Mouse (Mus musculus) hindbrain, embryonic 13.5 days (tissue): ENCODE measurements around the gene Gm5148. TPM values are rescaled to one million over a fixed set of nuclear protein-coding genes. Genes with fewer than 3 reads are reported as not detected.

Experiments used
- ATAC-seq: fragments of 200-750 bp; cut with Nextera tagmentation; 2 replicates; pipeline ENCODE4 v1.8.0; 2017; ENCODE audit warnings: moderate TSS enrichment; ENCODE audit not compliant: low FRiP score
- H3K27ac ChIP-seq: fragments of 300-500 bp; sonication (generic); 2 replicates; pipeline ENCODE4 v1.5.1; 2015; ENCODE audit warnings: inconsistent platforms, mild to moderate bottlenecking, moderate library complexity
- H3K27me3 ChIP-seq: fragments of 300-500 bp; sonication (generic); 2 replicates; pipeline ENCODE4 v1.6.1; 2015; ENCODE audit warnings: mild to moderate bottlenecking, inconsistent platforms
- H3K36me3 ChIP-seq: fragments of 300-500 bp; sonication (generic); 2 replicates; pipeline ENCODE4 v1.6.1; 2015; ENCODE audit warnings: mild to moderate bottlenecking, inconsistent platforms
- H3K4me1 ChIP-seq: fragments of 300-500 bp; sonication (generic); replicated peaks from 2 replicates; pipeline ENCODE4 v1.6.1; 2015; ENCODE audit warnings: inconsistent platforms
- H3K4me2 ChIP-seq: fragments of 300-500 bp; sonication (generic); 2 replicates; pipeline ENCODE4 v1.6.1; 2015; ENCODE audit warnings: inconsistent platforms, mild to moderate bottlenecking, moderate library complexity
- H3K4me3 ChIP-seq: fragments of 300-500 bp; sonication (generic); 2 replicates; pipeline ENCODE4 v1.5.1; 2015; ENCODE audit warnings: mild to moderate bottlenecking, inconsistent platforms
- H3K9ac ChIP-seq: fragments of 300-500 bp; sonication (generic); 2 replicates; pipeline ENCODE4 v1.6.1; 2015; ENCODE audit warnings: mild to moderate bottlenecking, inconsistent platforms
- H3K9me3 ChIP-seq: fragments of 300-500 bp; sonication (generic); 2 replicates; pipeline ENCODE4 v1.6.1; 2016; ENCODE audit warnings: inconsistent platforms
- WGBS: fragments of 180-500 bp; shearing (Covaris S2); methylation state at CpG from one replicate; pipeline ENCODE4 v1.1.7; 2015; 5-methylcytosine and 5-hydroxymethylcytosine counted together
- polyA plus RNA-seq: library from polyadenylated mRNA; unstranded; fragments of >200 nt; fragmentation: Nextera tagmentation; extraction: Ambion mirVana; gene quantifications from 2 replicates; pipeline ENCODE4 v1.2.1, GENCODE M21; 2015

Gene Gm5148
- polyA plus RNA-seq, 1 experiment from 2014 or later: 8.5 TPM

- Histone ChIP-seq H3K27ac (no peak overlapping the region), H3K4me2 (no peak overlapping the region), H3K4me3 (no peak overlapping the region), H3K9ac (no peak overlapping the region), H3K36me3 (no peaks in the 10 kb centered on the region), H3K4me1 (no peaks in the 10 kb centered on the region), H3K27me3 (no peaks in the 10 kb centered on the region), H3K9me3 (0 out of 2 replicates have a peak, but pooled peaks cover 5% of the 10 kb centered on the region)
- WGBS: 86% methylated on average over 4 of the region's 4 CpGs
- ATAC-seq: no peak
Observed at GRCm38 (mm10) chr3:37711639-37712038, 12.7 kb downstream of the Gm5148 start.

- Histone ChIP-seq H3K36me3 (no peaks in the 10 kb centered on the region), H3K9ac (no peak overlapping the region), H3K4me3 (no peak overlapping the region), H3K4me1 (no peaks in the 10 kb centered on the region), H3K9me3 (0 out of 2 replicates have a peak, but pooled peaks cover 5% of the 10 kb centered on the region), H3K27me3 (no peaks in the 10 kb centered on the region), H3K4me2 (no peak overlapping the region), H3K27ac (no peak overlapping the region)
- 91% methylated on average over 6 of the region's 6 CpGs for WGBS
- no peak for ATAC-seq
Observed at GRCm38 (mm10) chr3:37707801-37708200, 16.5 kb downstream of the Gm5148 start.

- Histone ChIP-seq H3K36me3 (no peaks in the 10 kb centered on the region), H3K4me2 (no peak overlapping the region), H3K4me1 (no peaks in the 10 kb centered on the region), H3K4me3 (no peak overlapping the region), H3K27ac (no peak overlapping the region), H3K27me3 (no peaks in the 10 kb centered on the region), H3K9me3 (0 out of 2 replicates have a peak, but pooled peaks cover 5% of the 10 kb centered on the region), H3K9ac (no peak overlapping the region)
- WGBS: 89% methylated on average over 4 of the region's 4 CpGs
- ATAC-seq: no peak
Observed at GRCm38 (mm10) chr3:37706439-37706838, 17.9 kb downstream of the Gm5148 start.

GRCm38 (mm10) chr3:37705436-37705835, 18.9 kb downstream of the Gm5148 start:
- Histone ChIP-seq H3K4me1 (no peaks in the 10 kb centered on the region), H3K9me3 (0 out of 2 replicates have a peak, but pooled peaks cover 4% of the 10 kb centered on the region), H3K27ac (no peak overlapping the region), H3K4me2 (no peak overlapping the region), H3K27me3 (no peaks in the 10 kb centered on the region), H3K9ac (no peak overlapping the region), H3K4me3 (no peak overlapping the region), H3K36me3 (no peaks in the 10 kb centered on the region)
- WGBS: 68% methylated on average over 6 of the region's 6 CpGs
- no peak for ATAC-seq

GRCm38 (mm10) chr3:37704701-37705279, 19.5 kb downstream of the Gm5148 start:
- H3K4me2 ChIP-seq: no peak overlapping the region
- H3K27ac ChIP-seq: no peak overlapping the region
- H3K4me3 ChIP-seq: no peak overlapping the region
- H3K4me1 ChIP-seq: no peaks in the 10 kb centered on the region
- H3K27me3 ChIP-seq: no peaks in the 10 kb centered on the region
- H3K36me3 ChIP-seq: no peaks in the 10 kb centered on the region
- no peak for ATAC-seq
- H3K9ac ChIP-seq: no peak overlapping the region
- WGBS: 37% methylated on average over 14 of the region's 14 CpGs
- no peaks in the 10 kb centered on the region for H3K9me3 ChIP-seq

GRCm38 (mm10) chr3:37703066-37703465, 21.2 kb downstream of the Gm5148 start:
- Histone ChIP-seq H3K9me3 (no peaks in the 10 kb centered on the region), H3K4me3 (no peak overlapping the region), H3K27me3 (no peaks in the 10 kb centered on the region), H3K4me2 (no peak overlapping the region), H3K36me3 (no peaks in the 10 kb centered on the region), H3K27ac (no peak overlapping the region), H3K9ac (no peak overlapping the region), H3K4me1 (no peaks in the 10 kb centered on the region)
- 95% methylated on average over 6 of the region's 6 CpGs for WGBS
- ATAC-seq: no peak

GRCm38 (mm10) chr3:37693552-37693951, 30.7 kb downstream of the Gm5148 start:
- H3K4me2 ChIP-seq: no peak overlapping the region
- no peak overlapping the region for H3K9ac ChIP-seq
- H3K4me3 ChIP-seq: no peak overlapping the region
- no peak for ATAC-seq
- H3K27ac ChIP-seq: no peak overlapping the region
- H3K36me3 ChIP-seq: no peaks in the 10 kb centered on the region
- peaks cover 5% of the 10 kb centered on the region for H3K27me3 ChIP-seq
- no peaks in the 10 kb centered on the region for H3K4me1 ChIP-seq
- 89% methylated on average over 8 of the region's 8 CpGs for WGBS
- H3K9me3 ChIP-seq: no peaks in the 10 kb centered on the region

- no peak overlapping the region for H3K9ac ChIP-seq
- peaks cover 11% of the 10 kb centered on the region for H3K27me3 ChIP-seq
- no peaks in the 10 kb centered on the region for H3K9me3 ChIP-seq
- H3K4me3 ChIP-seq: no peak overlapping the region
- ATAC-seq: no peak
- no peak overlapping the region for H3K4me2 ChIP-seq
- no peaks in the 10 kb centered on the region for H3K4me1 ChIP-seq
- H3K36me3 ChIP-seq: no peaks in the 10 kb centered on the region
- WGBS: 81% methylated on average over 4 of the region's 4 CpGs
- no peak overlapping the region for H3K27ac ChIP-seq
Observed at GRCm38 (mm10) chr3:37692945-37693344, 31.3 kb downstream of the Gm5148 start.

- Histone ChIP-seq H3K4me3 (peak overlapping the region; percentile 29), H3K4me1 (peaks cover 11% of the 10 kb centered on the region), H3K9ac (peak overlapping the region; percentile 49), H3K27ac (no peak overlapping the region), H3K9me3 (no peaks in the 10 kb centered on the region), H3K36me3 (no peaks in the 10 kb centered on the region), H3K4me2 (peak overlapping the region; percentile 54), H3K27me3 (peaks cover 39% of the 10 kb centered on the region)
- ATAC-seq: 0 out of 2 replicates have a peak, but pooled peaks have one; percentile 36
- WGBS: 34% methylated on average over 28 of the region's 28 CpGs
Observed at GRCm38 (mm10) chr3:37687158-37687980, 36.9 kb downstream of the Gm5148 start.

GRCm38 (mm10) chr3:37686751-37687150, 37.5 kb downstream of the Gm5148 start:
- Histone ChIP-seq H3K4me3 (peak overlapping the region; percentile 29), H3K4me1 (peaks cover 11% of the 10 kb centered on the region), H3K36me3 (no peaks in the 10 kb centered on the region), H3K9ac (peak overlapping the region; percentile 49; the same call in 1 of the 2 replicates), H3K27me3 (peaks cover 41% of the 10 kb centered on the region), H3K4me2 (peak overlapping the region; percentile 54), H3K9me3 (no peaks in the 10 kb centered on the region), H3K27ac (no peak overlapping the region)
- ATAC-seq: peak; percentile 17; the same call in 1 of the 2 replicates
- 29% methylated on average over 6 of the region's 6 CpGs for WGBS

- Histone ChIP-seq H3K27me3 (peaks cover 42% of the 10 kb centered on the region), H3K9me3 (no peaks in the 10 kb centered on the region), H3K4me3 (no peak overlapping the region), H3K4me1 (peaks cover 11% of the 10 kb centered on the region), H3K27ac (no peak overlapping the region), H3K4me2 (no peak overlapping the region), H3K9ac (no peak overlapping the region), H3K36me3 (no peaks in the 10 kb centered on the region)
- no peak for ATAC-seq
- 47% methylated on average over 7 of the region's 7 CpGs for WGBS
Observed at GRCm38 (mm10) chr3:37686219-37686618, 38.1 kb downstream of the Gm5148 start.

GRCm38 (mm10) chr3:37676291-37676690, 48.0 kb downstream of the Gm5148 start:
- Histone ChIP-seq H3K4me2 (no peak overlapping the region), H3K4me3 (no peak overlapping the region), H3K27me3 (peaks cover 25% of the 10 kb centered on the region), H3K27ac (no peak overlapping the region), H3K9me3 (no peaks in the 10 kb centered on the region), H3K9ac (no peak overlapping the region), H3K36me3 (no peaks in the 10 kb centered on the region), H3K4me1 (peaks cover 24% of the 10 kb centered on the region)
- WGBS: 75% methylated on average over 8 of the region's 8 CpGs
- no peak for ATAC-seq
